Mouse (Mus musculus) 416B (cell line): ENCODE results near the gene Ace3.

Source experiments
- DNase-seq: peaks from one replicate; pipeline ENCODE4 v3.0.0; 2011; ENCODE audit warnings: low read depth

The Ace3 gene

GRCm38 (mm10) chr11:106044349-106044748 is 49.9 kb downstream of the Ace3 start:
- DNase-seq = no peak

- DNase-seq = no peak
These were observed 50.8 kb downstream of the Ace3 start for GRCm38 (mm10) chr11:106045256-106045655.

GRCm38 (mm10) chr11:106045780-106046179 is 51.3 kb downstream of the Ace3 start:
- DNase-seq = no peak

DNA sequence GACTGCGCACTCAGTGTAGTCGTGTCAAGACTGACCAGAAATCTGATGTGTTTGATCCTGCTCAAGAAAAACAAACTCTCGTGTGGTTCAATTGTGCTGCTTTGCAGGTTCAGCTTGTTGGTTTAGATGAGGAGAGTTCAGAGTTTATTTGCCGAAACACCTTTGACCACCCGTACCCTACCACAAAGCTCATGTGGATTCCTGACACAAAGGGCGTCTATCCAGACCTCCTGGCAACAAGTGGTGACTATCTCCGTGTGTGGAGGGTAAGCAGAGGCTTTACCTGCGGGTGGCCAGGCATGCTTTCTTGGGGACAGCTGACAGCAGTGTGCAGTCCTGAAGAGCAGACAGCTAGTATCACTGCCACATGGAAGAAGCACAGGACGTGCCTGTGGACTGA is 52.1 kb downstream of the Ace3 start:
- DNase-seq = no peak

DNA sequence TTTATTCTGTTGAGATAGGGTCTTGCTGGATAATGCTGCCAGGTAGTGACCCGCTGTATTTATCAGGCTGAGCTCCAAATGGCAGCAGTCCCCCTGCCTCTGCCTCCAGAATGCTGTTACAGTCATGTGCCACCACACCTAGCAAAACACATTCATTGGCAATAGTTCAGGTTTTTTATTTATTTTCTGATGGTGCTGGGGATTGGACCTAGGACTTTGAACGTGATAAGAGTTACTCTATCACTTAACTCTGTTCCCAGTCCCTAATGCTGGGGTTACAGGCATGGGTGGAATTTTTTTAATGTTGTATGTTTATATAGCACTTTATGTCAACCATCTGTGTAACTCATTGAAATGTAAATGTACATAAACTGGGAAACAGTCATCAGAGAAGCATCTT is 59.4 kb downstream of the Ace3 start:
- no peak for DNase-seq

DNA sequence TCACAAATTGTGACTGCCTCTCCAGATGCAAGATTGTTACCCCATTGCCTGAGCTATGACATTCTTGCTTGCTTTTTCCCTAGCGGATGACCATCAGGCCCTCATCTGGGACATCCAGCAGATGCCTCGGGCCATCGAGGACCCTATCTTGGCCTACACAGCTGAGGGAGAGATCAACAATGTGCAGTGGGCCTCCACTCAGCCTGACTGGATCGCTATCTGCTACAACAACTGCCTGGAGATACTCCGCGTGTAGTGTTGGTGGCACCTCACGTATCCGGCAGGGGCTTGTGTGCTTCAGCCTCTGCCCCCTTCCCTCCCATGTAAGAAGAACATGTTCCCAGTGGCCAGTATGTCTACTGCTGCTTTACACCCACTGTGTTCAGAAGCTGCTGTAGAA is 60.1 kb downstream of the Ace3 start:
- no peak for DNase-seq
